Mouse (Mus musculus): ENCODE data around the gene Tgfb1i1. TPM values are rescaled to one million over a fixed set of nuclear protein-coding genes. Genes with fewer than 3 reads are reported as not detected.

Gene Tgfb1i1
- polyA plus RNA-seq, 1 experiment from 2014 or later = 27.7 TPM

- ATAC-seq (ENCODE audit: low FRiP score) = no peak
- no peak overlapping the region for H3K4me3 ChIP-seq (replicated peaks)
- no peak overlapping the region for H3K9ac ChIP-seq
- no peaks in the 10 kb centered on the region for H3K9me3 ChIP-seq
- no peak overlapping the region for H3K27ac ChIP-seq
- H3K36me3 ChIP-seq (replicated peaks) = peaks cover 43% of the 10 kb centered on the region
- H3K27me3 ChIP-seq = no peaks in the 10 kb centered on the region
- WGBS = 62% methylated on average over 13 of the region's 13 CpGs
- H3K4me1 ChIP-seq = no peaks in the 10 kb centered on the region
- H3K4me2 ChIP-seq = no peak overlapping the region
These were observed 23.8 kb downstream of the Tgfb1i1 start for GRCm38 (mm10) chr7:128270431-128270850.

- Histone ChIP-seq H3K4me1 (no peaks in the 10 kb centered on the region), H3K9me3 (no peaks in the 10 kb centered on the region), H3K27me3 (no peaks in the 10 kb centered on the region), H3K4me2 (no peak overlapping the region), H3K27ac (no peak overlapping the region), H3K4me3 (replicated peaks) (no peak overlapping the region), H3K9ac (no peak overlapping the region), H3K36me3 (replicated peaks) (peaks cover 53% of the 10 kb centered on the region)
- ATAC-seq (ENCODE audit: low FRiP score) = no peak
- 92% methylated on average over 9 of the region's 9 CpGs for WGBS
These were observed 24.9 kb downstream of the Tgfb1i1 start for GRCm38 (mm10) chr7:128271496-128271895.

- Histone ChIP-seq H3K4me1 (peaks cover 8% of the 10 kb centered on the region; the same call in 1 of the 2 replicates), H3K36me3 (replicated peaks) (peaks cover 53% of the 10 kb centered on the region), H3K9me3 (no peaks in the 10 kb centered on the region), H3K4me3 (replicated peaks) (no peak overlapping the region), H3K27ac (no peak overlapping the region), H3K27me3 (0 out of 2 replicates have a peak, but pooled peaks cover 7% of the 10 kb centered on the region), H3K9ac (no peak overlapping the region), H3K4me2 (no peak overlapping the region)
- no peak for ATAC-seq (ENCODE audit: low FRiP score)
- 97% methylated on average over 6 of the region's 6 CpGs for WGBS
These were observed 29.4 kb downstream of the Tgfb1i1 start for GRCm38 (mm10) chr7:128276051-128276450.

- ATAC-seq (ENCODE audit: low FRiP score) = no peak
- Histone ChIP-seq H3K27ac (no peak overlapping the region), H3K9me3 (no peaks in the 10 kb centered on the region), H3K27me3 (peaks cover 9% of the 10 kb centered on the region), H3K9ac (no peak overlapping the region), H3K4me2 (no peak overlapping the region), H3K4me3 (replicated peaks) (no peak overlapping the region), H3K4me1 (peaks cover 15% of the 10 kb centered on the region), H3K36me3 (replicated peaks) (peaks cover 22% of the 10 kb centered on the region)
- WGBS = 89% methylated on average over 4 of the region's 4 CpGs
These were observed 33.1 kb downstream of the Tgfb1i1 start for GRCm38 (mm10) chr7:128279750-128280149.

- Histone ChIP-seq H3K27ac (no peak overlapping the region), H3K4me3 (replicated peaks) (no peak overlapping the region), H3K9ac (no peak overlapping the region), H3K36me3 (replicated peaks) (peaks cover 8% of the 10 kb centered on the region; the same call in 1 of the 2 replicates), H3K4me1 (peaks cover 15% of the 10 kb centered on the region), H3K27me3 (peaks cover 13% of the 10 kb centered on the region), H3K4me2 (no peak overlapping the region), H3K9me3 (no peaks in the 10 kb centered on the region)
- WGBS = 81% methylated on average over 11 of the region's 11 CpGs
- ATAC-seq (ENCODE audit: low FRiP score) = no peak
These were observed 35.2 kb downstream of the Tgfb1i1 start for GRCm38 (mm10) chr7:128281765-128282164.

GRCm38 (mm10) chr7:128282532-128283244, 36.1 kb downstream of the Tgfb1i1 start:
- Histone ChIP-seq H3K4me2 (no peak overlapping the region), H3K27me3 (peaks cover 17% of the 10 kb centered on the region), H3K36me3 (replicated peaks) (peaks cover 14% of the 10 kb centered on the region), H3K4me1 (peaks cover 11% of the 10 kb centered on the region), H3K27ac (0 out of 2 replicates have a peak overlapping the region, but pooled peaks have one; percentile 42), H3K9ac (no peak overlapping the region), H3K4me3 (replicated peaks) (no peak overlapping the region), H3K9me3 (no peaks in the 10 kb centered on the region)
- ATAC-seq (ENCODE audit: low FRiP score) = no peak
- WGBS = 9% methylated on average over 7 of the region's 7 CpGs

GRCm38 (mm10) chr7:128284047-128284446, 37.4 kb downstream of the Tgfb1i1 start:
- Histone ChIP-seq H3K4me3 (replicated peaks) (no peak overlapping the region), H3K9me3 (no peaks in the 10 kb centered on the region), H3K27me3 (peaks cover 13% of the 10 kb centered on the region), H3K4me2 (no peak overlapping the region), H3K9ac (no peak overlapping the region), H3K4me1 (peaks cover 12% of the 10 kb centered on the region), H3K36me3 (replicated peaks) (peaks cover 13% of the 10 kb centered on the region), H3K27ac (no peak overlapping the region)
- 53% methylated on average over 5 of the region's 5 CpGs for WGBS
- no peak for ATAC-seq (ENCODE audit: low FRiP score)

GRCm38 (mm10) chr7:128285060-128285459, 38.4 kb downstream of the Tgfb1i1 start:
- Histone ChIP-seq H3K36me3 (replicated peaks) (peaks cover 13% of the 10 kb centered on the region), H3K27me3 (peaks cover 13% of the 10 kb centered on the region), H3K9ac (no peak overlapping the region), H3K9me3 (no peaks in the 10 kb centered on the region), H3K4me1 (peaks cover 13% of the 10 kb centered on the region), H3K4me3 (replicated peaks) (no peak overlapping the region), H3K27ac (no peak overlapping the region), H3K4me2 (no peak overlapping the region)
- ATAC-seq (ENCODE audit: low FRiP score) = no peak
- WGBS = 89% methylated on average over 8 of the region's 8 CpGs

GRCm38 (mm10) chr7:128288923-128289544, 42.4 kb downstream of the Tgfb1i1 start:
- H3K27ac ChIP-seq = 0 out of 2 replicates have a peak overlapping the region, but pooled peaks have one; percentile 19
- peaks cover 5% of the 10 kb centered on the region; the same call in 1 of the 2 replicates for H3K4me1 ChIP-seq
- H3K9me3 ChIP-seq = no peaks in the 10 kb centered on the region
- no peak for ATAC-seq (ENCODE audit: low FRiP score)
- H3K9ac ChIP-seq = no peak overlapping the region
- peaks cover 22% of the 10 kb centered on the region for H3K36me3 ChIP-seq (replicated peaks)
- H3K4me2 ChIP-seq = no peak overlapping the region
- peaks cover 10% of the 10 kb centered on the region for H3K27me3 ChIP-seq
- H3K4me3 ChIP-seq (replicated peaks) = no peak overlapping the region
- 21% methylated on average over 9 of the region's 9 CpGs for WGBS

- H3K9me3 ChIP-seq = no peaks in the 10 kb centered on the region
- H3K4me2 ChIP-seq = no peak overlapping the region
- H3K4me1 ChIP-seq = peaks cover 23% of the 10 kb centered on the region
- no peak overlapping the region for H3K9ac ChIP-seq
- 93% methylated on average over 10 of the region's 10 CpGs for WGBS
- H3K4me3 ChIP-seq (replicated peaks) = no peak overlapping the region
- no peak overlapping the region for H3K27ac ChIP-seq
- peaks cover 6% of the 10 kb centered on the region; the same call in 1 of the 2 replicates for H3K27me3 ChIP-seq
- 0 out of 2 replicates have a peak, but pooled peaks cover 9% of the 10 kb centered on the region for H3K36me3 ChIP-seq (replicated peaks)
- no peak for ATAC-seq (ENCODE audit: low FRiP score)
These were observed 48.2 kb downstream of the Tgfb1i1 start for GRCm38 (mm10) chr7:128294785-128295184.

GRCm38 (mm10) chr7:128296514-128296913, 49.9 kb downstream of the Tgfb1i1 start:
- H3K4me3 ChIP-seq (replicated peaks) = no peak overlapping the region
- no peak overlapping the region; the same call in 1 of the 2 replicates for H3K4me2 ChIP-seq
- WGBS = 69% methylated on average over 3 of the region's 3 CpGs
- no peaks in the 10 kb centered on the region for H3K9me3 ChIP-seq
- no peak overlapping the region for H3K27ac ChIP-seq
- no peak for ATAC-seq (ENCODE audit: low FRiP score)
- H3K4me1 ChIP-seq = peaks cover 23% of the 10 kb centered on the region
- H3K36me3 ChIP-seq (replicated peaks) = no peaks in the 10 kb centered on the region
- peaks cover 10% of the 10 kb centered on the region; the same call in 1 of the 2 replicates for H3K27me3 ChIP-seq
- H3K9ac ChIP-seq = no peak overlapping the region

- Histone ChIP-seq H3K4me2 (peak overlapping the region; percentile 74), H3K36me3 (replicated peaks) (no peaks in the 10 kb centered on the region), H3K27ac (peak overlapping the region; percentile 71; the same call in 1 of the 2 replicates), H3K9me3 (no peaks in the 10 kb centered on the region), H3K9ac (peak overlapping the region; percentile 80), H3K4me1 (peaks cover 23% of the 10 kb centered on the region), H3K4me3 (replicated peaks) (peak overlapping the region; percentile 80), H3K27me3 (peaks cover 10% of the 10 kb centered on the region; the same call in 1 of the 2 replicates)
- ATAC-seq (ENCODE audit: low FRiP score) = no peak; the same call in 1 of the 2 replicates
- 40% methylated on average over 10 of the region's 10 CpGs for WGBS
These were observed 50.6 kb downstream of the Tgfb1i1 start for GRCm38 (mm10) chr7:128297291-128297616.

Measured in forebrain, embryonic 12.5 days (tissue).